Mouse (Mus musculus): Measurements from ENCODE around the gene Ehmt2. TPM values are rescaled to one million over a fixed set of nuclear protein-coding genes. Genes with fewer than 3 reads are reported as not detected.

Ehmt2 gene
- polyA plus RNA-seq, 1 experiment = 130 TPM

DNA sequence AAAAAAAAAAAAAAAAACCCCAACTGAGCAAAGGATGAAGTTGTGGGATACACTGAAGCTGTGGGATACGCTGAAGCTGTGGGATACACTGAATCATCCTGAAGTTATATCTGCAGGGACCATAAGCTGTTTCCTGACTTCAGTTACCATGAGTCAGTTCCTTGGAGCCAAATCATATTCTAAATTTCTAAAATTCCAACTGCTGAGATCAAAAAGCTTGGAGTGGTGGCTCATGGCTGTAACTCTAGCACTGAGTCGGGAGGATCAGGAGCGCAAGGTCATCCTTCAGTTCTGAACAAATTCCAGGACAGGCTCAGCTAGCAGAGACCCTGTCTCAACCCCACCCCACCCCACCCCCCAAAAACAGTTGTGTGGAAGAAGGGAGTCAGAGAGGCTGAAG is 12.7 kb upstream of the Ehmt2 start:
- WGBS = 91% methylated on average over 3 of the region's 3 CpGs
- TF ChIP-seq POLR2A (IDR thresholded peaks at IDR 0.05; ENCODE audit: insufficient read depth, low read depth, low read length) (no peak), CTCF (IDR thresholded peaks at IDR 0.05; ENCODE audit: insufficient read depth, low read depth, low read length) (no peak)
- H3K27ac ChIP-seq (ENCODE audit: insufficient read depth, low read depth, low read length) = no peak overlapping the region
- H3K4me1 ChIP-seq (ENCODE audit: control insufficient read depth, insufficient read depth, low read length) = no peaks in the 10 kb centered on the region
- no peak overlapping the region for H3K4me3 ChIP-seq (ENCODE audit: insufficient read depth, low read depth, low read length)

- WGBS = 85% methylated on average over 5 of the region's 5 CpGs
- Histone ChIP-seq H3K4me1 (ENCODE audit: control insufficient read depth, insufficient read depth, low read length) (no peaks in the 10 kb centered on the region), H3K4me3 (ENCODE audit: insufficient read depth, low read depth, low read length) (no peak overlapping the region), H3K27ac (ENCODE audit: insufficient read depth, low read depth, low read length) (no peak overlapping the region)
- no peak for TF ChIP-seq CTCF (IDR thresholded peaks at IDR 0.05; ENCODE audit: insufficient read depth, low read depth, low read length)
- no peak for TF ChIP-seq POLR2A (IDR thresholded peaks at IDR 0.05; ENCODE audit: insufficient read depth, low read depth, low read length)
Measured at GRCm38 (mm10) chr17:34887942-34888341, 10.3 kb upstream of the Ehmt2 start.

- H3K4me1 ChIP-seq (ENCODE audit: control insufficient read depth, insufficient read depth, low read length) = peaks cover 3% of the 10 kb centered on the region
- H3K27ac ChIP-seq (ENCODE audit: insufficient read depth, low read depth, low read length) = no peak overlapping the region
- WGBS = 92% methylated on average over 12 of the region's 12 CpGs
- H3K4me3 ChIP-seq (ENCODE audit: insufficient read depth, low read depth, low read length) = no peak overlapping the region
- TF ChIP-seq POLR2A (IDR thresholded peaks at IDR 0.05; ENCODE audit: insufficient read depth, low read depth, low read length) (no peak), CTCF (IDR thresholded peaks at IDR 0.05; ENCODE audit: insufficient read depth, low read depth, low read length) (no peak)
Measured at GRCm38 (mm10) chr17:34890074-34890743, 8.1 kb upstream of the Ehmt2 start.

DNA sequence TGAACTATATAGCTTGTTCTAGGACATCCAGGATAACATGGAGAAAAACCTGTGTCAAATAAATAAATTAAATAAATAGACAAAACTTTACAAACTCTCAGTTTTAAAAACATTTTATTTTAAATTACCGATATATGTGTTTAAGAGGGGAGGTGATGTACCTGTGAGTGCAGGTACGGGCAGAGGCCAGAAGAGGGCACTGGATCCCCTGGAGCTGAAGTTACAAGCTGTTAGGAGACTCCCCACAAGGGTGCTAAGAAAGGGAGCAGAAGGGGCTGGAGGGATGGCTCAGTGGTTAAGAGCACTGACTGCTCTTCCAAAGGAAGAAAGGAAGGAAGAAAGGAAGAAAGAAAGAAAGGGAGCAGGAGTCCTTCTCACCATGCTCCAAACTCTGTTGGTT is 6.9 kb upstream of the Ehmt2 start:
- WGBS = 96% methylated on average over 2 of the region's 2 CpGs
- H3K4me3 ChIP-seq (ENCODE audit: insufficient read depth, low read depth, low read length) = no peak overlapping the region
- H3K4me1 ChIP-seq (ENCODE audit: control insufficient read depth, insufficient read depth, low read length) = peaks cover 14% of the 10 kb centered on the region
- TF ChIP-seq POLR2A (IDR thresholded peaks at IDR 0.05; ENCODE audit: insufficient read depth, low read depth, low read length) = no peak
- no peak for TF ChIP-seq CTCF (IDR thresholded peaks at IDR 0.05; ENCODE audit: insufficient read depth, low read depth, low read length)
- no peak overlapping the region for H3K27ac ChIP-seq (ENCODE audit: insufficient read depth, low read depth, low read length)

DNA sequence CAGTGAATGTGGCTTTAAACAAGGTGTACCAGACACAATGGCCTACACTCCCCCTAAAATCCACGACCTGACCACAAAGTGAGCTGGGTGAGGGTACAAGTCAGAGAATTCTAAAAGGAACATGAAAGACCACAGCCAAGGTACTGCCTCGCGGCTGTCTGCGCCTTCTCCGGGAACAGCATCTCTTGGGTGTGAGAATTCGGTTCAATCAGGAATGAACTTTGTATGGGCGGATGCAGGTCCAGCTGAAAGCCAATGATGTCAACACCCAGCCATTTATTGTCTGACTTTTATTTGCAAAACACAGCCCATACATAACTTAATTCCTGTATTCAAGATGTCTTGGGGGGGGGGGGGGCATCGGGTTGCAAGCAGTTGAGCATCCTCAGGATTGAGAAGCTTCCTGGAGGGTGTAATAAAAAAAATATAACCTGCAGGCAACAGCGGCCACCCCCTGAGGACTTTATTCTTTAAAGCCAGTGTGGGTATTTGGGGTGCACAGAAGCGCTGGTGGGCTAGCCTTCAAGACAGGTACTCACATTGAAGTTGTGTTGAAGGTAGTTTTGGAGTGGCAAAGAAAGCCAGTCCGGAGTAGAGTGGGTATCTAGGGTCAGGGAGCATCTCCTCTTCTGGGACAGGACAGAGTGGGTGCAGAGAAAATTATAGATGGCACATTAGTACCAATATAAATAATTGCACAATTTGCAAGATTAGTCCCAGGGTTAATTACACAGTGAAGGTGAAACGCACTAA is 5.0 kb upstream of the Ehmt2 start:
- TF ChIP-seq CTCF (IDR thresholded peaks at IDR 0.05; ENCODE audit: insufficient read depth, low read depth, low read length) = no peak
- TF ChIP-seq POLR2A (IDR thresholded peaks at IDR 0.05; ENCODE audit: insufficient read depth, low read depth, low read length) = no peak
- Histone ChIP-seq H3K4me3 (ENCODE audit: insufficient read depth, low read depth, low read length) (no peak overlapping the region), H3K4me1 (ENCODE audit: control insufficient read depth, insufficient read depth, low read length) (peaks cover 17% of the 10 kb centered on the region), H3K27ac (ENCODE audit: insufficient read depth, low read depth, low read length) (peak overlapping the region; percentile 97; the same call in 1 of the 2 replicates)
- WGBS = 70% methylated on average over 12 of the region's 12 CpGs

- Histone ChIP-seq H3K4me3 (ENCODE audit: insufficient read depth, low read depth, low read length) (peak overlapping the region; percentile 72), H3K4me1 (ENCODE audit: control insufficient read depth, insufficient read depth, low read length) (peaks cover 17% of the 10 kb centered on the region), H3K27ac (ENCODE audit: insufficient read depth, low read depth, low read length) (peak overlapping the region; percentile 97)
- no peak for TF ChIP-seq CTCF (IDR thresholded peaks at IDR 0.05; ENCODE audit: insufficient read depth, low read depth, low read length)
- TF ChIP-seq POLR2A (IDR thresholded peaks at IDR 0.05; ENCODE audit: insufficient read depth, low read depth, low read length) = peak; percentile 89
- WGBS = 0% methylated on average over 41 of the region's 51 CpGs
Measured at GRCm38 (mm10) chr17:34894074-34894597, 4.1 kb upstream of the Ehmt2 start.

GRCm38 (mm10) chr17:34894801-34895530 is 3.3 kb upstream of the Ehmt2 start:
- WGBS = 5% methylated on average over 49 of the region's 51 CpGs
- H3K4me3 ChIP-seq (ENCODE audit: insufficient read depth, low read depth, low read length) = peak overlapping the region; percentile 72
- peak overlapping the region; percentile 39; the same call in 1 of the 2 replicates for H3K27ac ChIP-seq (ENCODE audit: insufficient read depth, low read depth, low read length)
- peaks cover 21% of the 10 kb centered on the region for H3K4me1 ChIP-seq (ENCODE audit: control insufficient read depth, insufficient read depth, low read length)
- TF ChIP-seq CTCF (IDR thresholded peaks at IDR 0.05; ENCODE audit: insufficient read depth, low read depth, low read length) (no peak), POLR2A (IDR thresholded peaks at IDR 0.05; ENCODE audit: insufficient read depth, low read depth, low read length) (no peak; the same call in 1 of the 2 replicates)

GRCm38 (mm10) chr17:34895724-34896123 is 2.5 kb upstream of the Ehmt2 start:
- H3K4me1 ChIP-seq (ENCODE audit: control insufficient read depth, insufficient read depth, low read length) = peaks cover 21% of the 10 kb centered on the region
- TF ChIP-seq POLR2A (IDR thresholded peaks at IDR 0.05; ENCODE audit: insufficient read depth, low read depth, low read length) (no peak), CTCF (IDR thresholded peaks at IDR 0.05; ENCODE audit: insufficient read depth, low read depth, low read length) (no peak)
- H3K4me3 ChIP-seq (ENCODE audit: insufficient read depth, low read depth, low read length) = peak overlapping the region; percentile 72; the same call in 1 of the 2 replicates
- WGBS = 91% methylated on average over 15 of the region's 15 CpGs
- H3K27ac ChIP-seq (ENCODE audit: insufficient read depth, low read depth, low read length) = no peak overlapping the region
